Mouse (Mus musculus) lung, adult 2 months (tissue): ENCODE measurements at regions not wholly inside any gene's neighbourhood (a gene's known extent, or its start where the extent isn't known, plus 50 kb on each side); places are given as distances from the start of the nearest gene placed in this dataset.

Experiments
- DNase-seq: peaks from one replicate; pipeline ENCODE4 v3.0.0; 2022
- H3K4me1 ChIP-seq: fragments of 200-500 bp; 2 replicates; pipeline ENCODE4 v1.6.1; 2011; ENCODE audit warnings: low read length; ENCODE audit not compliant: control insufficient read depth, insufficient read depth
- H3K4me3 ChIP-seq: fragments of 200-500 bp; replicated peaks from 2 replicates; pipeline ENCODE3; 2011; ENCODE audit warnings: low read depth, mild to moderate bottlenecking, control low read depth, low read length; ENCODE audit errors: extremely low read depth
- CTCF ChIP-seq: fragments of 200-500 bp; IDR thresholded peaks from 2 replicates; pipeline ENCODE4 v1.5.1; 2011; ENCODE audit warnings: mild to moderate bottlenecking, low read length, control low read depth; ENCODE audit not compliant: insufficient read depth
- POLR2A ChIP-seq: fragments of 200-500 bp; IDR thresholded peaks from 2 replicates; pipeline ENCODE4 v1.6.1; 2011; ENCODE audit warnings: low read depth, mild to moderate bottlenecking, control low read depth, low read length, borderline replicate concordance; ENCODE audit errors: extremely low read depth
- WGBS: fragments of 180-500 bp; shearing (Covaris S2); methylation state at CpG from one replicate; pipeline ENCODE4 v1.1.7; 2018; 5-methylcytosine and 5-hydroxymethylcytosine counted together

DNA sequence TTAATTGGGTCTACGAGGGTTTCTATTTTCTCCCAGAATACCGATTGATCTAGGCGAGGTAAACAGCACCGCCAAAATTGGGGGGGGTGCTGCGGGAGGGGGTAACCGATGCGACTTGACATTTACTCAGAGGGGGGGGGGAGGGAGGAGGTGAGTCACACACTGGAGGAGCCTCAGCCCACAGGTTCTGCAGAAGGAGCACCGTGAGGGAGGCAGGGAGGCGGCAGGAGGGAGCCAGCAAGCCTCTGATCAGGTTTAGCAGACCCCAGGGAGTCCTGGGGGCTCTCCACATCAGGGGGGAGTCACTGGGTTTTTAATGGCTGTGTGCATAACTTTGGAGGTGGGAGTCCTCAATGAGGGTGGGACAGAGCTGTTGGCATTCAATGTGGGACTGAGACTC is 51.3 kb upstream of the Ier5l start:
- TF ChIP-seq POLR2A (no peak), CTCF (no peak)
- no peak for DNase-seq
- 51% methylated on average over 9 of the region's 9 CpGs for whole genome bisulfite sequencing
- no peaks in the 10 kb centered on the region for H3K4me1 ChIP-seq
- no peak overlapping the region for H3K4me3 ChIP-seq

DNA sequence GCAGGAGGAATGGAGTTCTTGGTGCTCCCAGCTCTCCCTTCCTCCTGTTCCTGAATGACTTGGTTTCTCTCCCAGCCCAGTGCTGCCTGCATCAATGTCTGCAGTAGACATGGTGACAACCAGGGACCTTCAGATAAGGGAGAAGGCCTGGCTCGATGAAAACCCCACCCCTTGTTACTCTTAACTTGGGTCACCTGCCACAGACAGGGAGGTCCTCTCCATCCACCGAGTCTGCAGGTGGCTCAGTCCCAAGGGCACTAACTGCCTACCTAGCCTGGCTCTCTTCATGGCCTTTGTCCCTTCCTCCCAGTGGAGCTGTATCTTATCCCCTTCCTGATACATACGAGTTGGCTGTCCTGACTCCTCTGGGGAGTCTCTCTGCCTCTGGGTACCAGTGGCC is 51.8 kb upstream of the Ier5l start:
- 46% methylated on average over 3 of the region's 3 CpGs for WGBS
- Histone ChIP-seq H3K4me3 (no peak overlapping the region), H3K4me1 (no peaks in the 10 kb centered on the region)
- DNase-seq, result no peak
- TF ChIP-seq POLR2A (no peak), CTCF (no peak)

DNA sequence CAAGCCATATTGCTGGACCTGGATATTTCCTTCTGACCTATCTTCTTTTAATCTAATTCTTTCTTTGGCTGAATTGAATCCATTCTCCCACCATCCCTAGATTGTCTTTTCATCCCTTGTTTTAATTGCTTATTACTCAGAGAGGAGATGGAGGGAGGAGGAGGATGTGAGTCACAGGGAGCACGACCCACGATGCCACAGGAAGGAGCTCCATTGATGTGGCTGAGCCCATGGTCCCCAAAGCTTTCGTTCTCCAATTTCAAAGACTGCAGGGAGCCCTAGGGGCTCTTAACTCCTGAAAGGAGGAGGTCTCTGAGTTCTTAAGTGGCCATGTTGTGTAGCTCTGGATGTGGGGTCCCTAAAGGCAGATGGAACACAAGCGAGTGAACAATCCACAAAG is 53.5 kb upstream of the Ier5l start:
- no peak overlapping the region for H3K4me3 ChIP-seq
- H3K4me1 ChIP-seq, result no peaks in the 10 kb centered on the region
- 30% methylated on average over 4 of the region's 4 CpGs for WGBS
- no peak for DNase-seq
- TF ChIP-seq CTCF, result no peak
- TF ChIP-seq POLR2A, result no peak

DNA sequence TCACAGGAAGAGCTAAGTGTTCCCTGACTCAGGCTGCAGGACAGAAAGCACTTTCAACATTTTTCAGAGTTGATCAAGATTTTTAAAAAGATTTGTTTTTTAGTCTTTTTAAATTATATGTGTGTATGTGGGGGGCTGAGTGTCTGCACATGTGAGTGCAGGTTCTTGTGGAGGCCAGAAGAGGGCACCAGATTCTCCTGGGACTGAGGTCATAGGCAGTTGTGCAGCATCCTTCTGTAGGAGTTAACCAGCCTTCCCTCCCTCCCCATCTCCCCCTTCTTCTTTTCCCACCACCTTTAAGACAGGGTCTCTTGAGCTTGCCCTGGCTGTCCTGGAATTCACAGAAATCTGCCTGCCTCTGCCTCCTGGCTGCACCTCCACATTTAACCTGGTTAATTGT is 58.9 kb upstream of the Ier5l start:
- TF ChIP-seq POLR2A (no peak), CTCF (peak; percentile 14; the same call in 1 of the 2 replicates)
- Histone ChIP-seq H3K4me1 (no peaks in the 10 kb centered on the region), H3K4me3 (no peak overlapping the region)
- no peak for DNase-seq

DNA sequence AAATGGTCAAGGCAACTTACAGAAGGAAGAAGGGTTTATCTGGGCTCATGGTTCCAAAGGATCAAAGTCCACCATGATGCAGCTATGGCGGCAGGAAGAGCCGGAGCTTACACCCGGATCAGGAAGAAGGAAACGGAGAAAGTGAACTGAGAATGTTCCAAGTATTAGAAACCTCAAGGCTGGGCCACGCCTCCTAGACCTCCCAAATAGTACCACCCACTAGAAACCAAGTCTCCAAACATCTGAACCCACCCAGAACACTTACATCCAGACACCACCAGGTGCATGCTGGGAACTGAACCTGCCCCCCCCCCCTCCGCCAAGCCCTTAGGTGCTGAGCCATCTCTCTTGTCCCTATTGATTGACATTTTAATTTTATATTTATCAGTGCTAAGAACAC is 59.3 kb upstream of the Ier5l start:
- H3K4me3 ChIP-seq, result no peak overlapping the region
- WGBS, result 90% methylated on average over 6 of the region's 6 CpGs
- TF ChIP-seq CTCF (no peak), POLR2A (no peak)
- H3K4me1 ChIP-seq, result no peaks in the 10 kb centered on the region
- no peak for DNase-seq

DNA sequence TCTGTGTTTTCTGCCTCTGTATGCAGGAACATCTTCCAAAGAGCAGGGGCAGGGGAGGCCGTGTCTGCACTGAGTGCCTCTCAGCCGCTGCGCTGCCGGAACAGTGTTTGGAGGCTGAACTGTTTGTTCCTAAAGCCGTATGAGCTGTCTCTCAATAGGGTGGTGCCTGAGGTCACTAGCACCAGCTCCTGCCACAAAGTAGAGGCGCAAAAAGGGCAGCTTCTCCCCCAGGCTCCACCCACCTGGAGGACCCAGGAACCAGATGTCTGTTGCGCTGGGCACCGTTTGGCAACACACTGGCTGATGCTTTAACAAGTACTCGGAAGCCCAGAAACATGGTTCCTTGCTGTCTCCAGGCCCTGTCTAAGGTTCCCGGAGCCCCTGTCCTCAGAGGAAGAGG is 60.4 kb upstream of the Cstad start:
- no peak for DNase-seq
- no peak overlapping the region for H3K4me3 ChIP-seq
- TF ChIP-seq CTCF, result no peak
- no peak for TF ChIP-seq POLR2A
- WGBS, result 54% methylated on average over 10 of the region's 10 CpGs
- H3K4me1 ChIP-seq, result no peaks in the 10 kb centered on the region

DNA sequence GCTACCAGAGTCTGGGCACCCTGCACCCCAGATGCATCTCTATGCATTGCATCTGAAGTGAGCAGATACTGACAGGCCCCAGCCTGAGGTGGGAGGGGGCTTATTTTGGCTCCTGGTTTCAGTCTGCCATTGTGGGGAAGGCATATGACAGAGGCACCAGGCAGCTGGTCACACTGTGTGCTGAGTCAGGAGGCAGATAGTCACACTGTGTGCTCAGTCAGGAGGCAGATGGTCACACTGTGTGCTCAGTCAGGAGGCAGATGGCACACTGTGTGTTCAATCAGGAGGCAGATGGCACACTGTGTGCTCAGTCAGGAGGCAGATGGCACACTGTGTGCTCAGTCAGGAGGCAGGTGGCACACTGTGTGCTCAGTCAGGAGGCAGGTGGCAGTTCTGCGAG is 55.5 kb upstream of the Cstad start:
- no peaks in the 10 kb centered on the region for H3K4me1 ChIP-seq
- no peak for TF ChIP-seq CTCF
- TF ChIP-seq POLR2A, result no peak
- no peak for DNase-seq
- H3K4me3 ChIP-seq, result no peak overlapping the region
- 93% methylated on average over 1 of the region's 1 CpGs for WGBS

DNA sequence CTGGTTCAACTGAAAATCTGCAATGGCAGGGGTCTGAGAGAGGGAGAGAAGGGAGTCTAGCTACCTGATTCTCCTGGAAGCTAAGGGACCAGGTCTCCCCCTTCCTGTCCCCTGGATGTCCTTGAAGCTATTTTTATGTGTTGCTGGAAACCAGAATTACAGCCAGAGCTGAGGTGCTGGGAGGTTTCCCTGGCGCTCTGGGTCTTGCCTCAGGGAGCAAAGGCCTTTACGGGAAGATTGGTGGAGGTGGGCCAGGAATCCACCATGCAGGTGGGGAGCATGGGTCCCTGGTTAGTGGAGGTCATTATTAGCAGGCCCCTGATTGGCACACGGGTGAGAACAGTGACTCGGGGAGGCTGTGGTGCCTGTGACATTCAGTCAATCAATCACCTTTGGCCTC is 53.3 kb upstream of the Cstad start:
- no peak for DNase-seq
- no peak overlapping the region for H3K4me3 ChIP-seq
- TF ChIP-seq CTCF (no peak), POLR2A (no peak)
- peaks cover 5% of the 10 kb centered on the region; the same call in 1 of the 2 replicates for H3K4me1 ChIP-seq
- 58% methylated on average over 4 of the region's 4 CpGs for WGBS

DNA sequence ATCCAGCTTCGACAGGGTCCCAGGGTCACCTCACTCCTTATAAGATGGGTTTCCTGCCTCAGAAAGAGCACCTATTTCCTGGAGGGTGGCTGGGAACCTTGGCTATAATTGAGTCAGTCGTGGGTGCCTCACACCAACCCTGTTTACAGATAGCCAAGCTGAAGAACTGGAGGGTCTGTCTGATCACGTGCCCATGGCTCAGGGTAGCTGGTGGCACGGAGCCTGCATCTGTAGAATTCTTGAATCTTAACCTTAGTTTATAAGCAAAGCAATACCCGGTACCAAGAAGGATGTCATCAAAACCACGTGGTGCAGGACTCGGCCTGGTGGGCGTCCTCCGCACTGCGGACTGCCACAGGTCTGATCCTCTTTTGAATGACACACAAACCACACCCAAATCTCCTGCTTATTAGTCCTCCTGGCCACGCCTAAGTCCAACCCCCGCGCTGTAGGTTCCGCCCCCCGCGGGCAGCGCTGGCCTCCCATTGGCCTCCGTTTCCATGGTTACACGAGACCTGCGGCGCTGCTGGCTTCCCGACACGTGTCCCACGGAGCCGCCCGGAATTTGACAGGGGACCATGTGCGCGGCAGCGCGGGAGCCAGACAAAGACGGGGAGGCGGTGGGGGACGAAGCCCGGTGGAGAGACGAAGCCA is 49.9 kb upstream of the Cstad start:
- Histone ChIP-seq H3K4me3 (no peak overlapping the region), H3K4me1 (peaks cover 16% of the 10 kb centered on the region)
- peak; percentile 78 for DNase-seq
- TF ChIP-seq POLR2A, result no peak
- TF ChIP-seq CTCF, result no peak
- WGBS, result 3% methylated on average over 35 of the region's 35 CpGs
